Mouse (Mus musculus): ENCODE measurements around the gene Lmf2. TPM values are rescaled to one million over a fixed set of nuclear protein-coding genes. Genes with fewer than 3 reads are reported as not detected.

Gene Lmf2
- polyA plus RNA-seq, 1 experiment from 2014 or later = 47.8 TPM

GRCm38 (mm10) chr15:89384617-89385016, 29.2 kb upstream of the Lmf2 start, which contains the start of gene Klhdc7b:
Gene Klhdc7b (plus strand): TSS chr15:89384917.
- no peak within 1 kb of the TSS for H3K4me2 ChIP-seq (ENCODE audit: low read depth, low read length)
- H3K36me3 ChIP-seq (ENCODE audit: control insufficient read depth, insufficient read depth, low read length) = no peaks in the 10 kb centered on the region
- DNase-seq (ENCODE audit: low spot score) = no peak
- H3K27ac ChIP-seq (replicated peaks; ENCODE audit: low read depth, low read length) = no peak within 1 kb of the TSS
- no peak for ATAC-seq (ENCODE audit: low read depth)
- 77% methylated on average over 7 of the region's 7 CpGs for WGBS
- no peak within 1 kb of the TSS for H3K9ac ChIP-seq (ENCODE audit: low read depth, low read length)
- H3K4me3 ChIP-seq (ENCODE audit: low read depth, low read length) = no peak within 1 kb of the TSS
- H3K27me3 ChIP-seq (replicated peaks; ENCODE audit: control insufficient read depth, insufficient read depth, low read length) = peaks cover 16% of the 10 kb centered on the region
- no peaks in the 10 kb centered on the region for H3K4me1 ChIP-seq (ENCODE audit: control insufficient read depth, insufficient read depth, low read length)
- no peaks in the 10 kb centered on the region for H3K9me3 ChIP-seq (ENCODE audit: control insufficient read depth, low read length)

GRCm38 (mm10) chr15:89379429-89379828, 24.0 kb upstream of the Lmf2 start:
- no peak for DNase-seq (ENCODE audit: low spot score)
- Histone ChIP-seq H3K4me1 (ENCODE audit: control insufficient read depth, insufficient read depth, low read length) (peaks cover 13% of the 10 kb centered on the region; the same call in 1 of the 2 replicates), H3K27me3 (replicated peaks; ENCODE audit: control insufficient read depth, insufficient read depth, low read length) (peaks cover 59% of the 10 kb centered on the region), H3K27ac (replicated peaks; ENCODE audit: low read depth, low read length) (no peak overlapping the region), H3K4me2 (ENCODE audit: low read depth, low read length) (peak overlapping the region; percentile 71), H3K9me3 (ENCODE audit: control insufficient read depth, low read length) (no peaks in the 10 kb centered on the region), H3K4me3 (ENCODE audit: low read depth, low read length) (peak overlapping the region; percentile 39), H3K9ac (ENCODE audit: low read depth, low read length) (no peak overlapping the region), H3K36me3 (ENCODE audit: control insufficient read depth, insufficient read depth, low read length) (no peaks in the 10 kb centered on the region)
- no peak for ATAC-seq (ENCODE audit: low read depth)
- WGBS = 15% methylated on average over 10 of the region's 10 CpGs

- H3K4me3 ChIP-seq (ENCODE audit: low read depth, low read length) = peak within 1 kb of the TSS; percentile 39
- no peak for ATAC-seq (ENCODE audit: low read depth)
- no peak within 1 kb of the TSS for H3K27ac ChIP-seq (replicated peaks; ENCODE audit: low read depth, low read length)
- WGBS = under 1% methylated on average over 28 of the region's 33 CpGs
- H3K36me3 ChIP-seq (ENCODE audit: control insufficient read depth, insufficient read depth, low read length) = no peaks in the 10 kb centered on the region
- peak within 1 kb of the TSS; percentile 71 for H3K4me2 ChIP-seq (ENCODE audit: low read depth, low read length)
- peaks cover 17% of the 10 kb centered on the region; the same call in 1 of the 2 replicates for H3K4me1 ChIP-seq (ENCODE audit: control insufficient read depth, insufficient read depth, low read length)
- peak within 1 kb of the TSS; percentile 45 for H3K9ac ChIP-seq (ENCODE audit: low read depth, low read length)
- H3K9me3 ChIP-seq (ENCODE audit: control insufficient read depth, low read length) = no peaks in the 10 kb centered on the region
- peaks cover 59% of the 10 kb centered on the region for H3K27me3 ChIP-seq (replicated peaks; ENCODE audit: control insufficient read depth, insufficient read depth, low read length)
- DNase-seq (ENCODE audit: low spot score) = no peak
These were observed 23.5 kb upstream of the Lmf2 start, which contains the start of gene Odf3b for GRCm38 (mm10) chr15:89378831-89379401. Gene Odf3b (minus strand): TSS chr15:89379282.

GRCm38 (mm10) chr15:89377938-89378828, 22.7 kb upstream of the Lmf2 start:
- ATAC-seq (ENCODE audit: low read depth) = no peak
- no peaks in the 10 kb centered on the region for H3K36me3 ChIP-seq (ENCODE audit: control insufficient read depth, insufficient read depth, low read length)
- H3K4me3 ChIP-seq (ENCODE audit: low read depth, low read length) = peak overlapping the region; percentile 39
- 12% methylated on average over 34 of the region's 46 CpGs for WGBS
- peaks cover 17% of the 10 kb centered on the region; the same call in 1 of the 2 replicates for H3K4me1 ChIP-seq (ENCODE audit: control insufficient read depth, insufficient read depth, low read length)
- no peaks in the 10 kb centered on the region for H3K9me3 ChIP-seq (ENCODE audit: control insufficient read depth, low read length)
- no peak overlapping the region for H3K27ac ChIP-seq (replicated peaks; ENCODE audit: low read depth, low read length)
- no peak for DNase-seq (ENCODE audit: low spot score)
- peaks cover 59% of the 10 kb centered on the region for H3K27me3 ChIP-seq (replicated peaks; ENCODE audit: control insufficient read depth, insufficient read depth, low read length)
- H3K4me2 ChIP-seq (ENCODE audit: low read depth, low read length) = peak overlapping the region; percentile 71
- H3K9ac ChIP-seq (ENCODE audit: low read depth, low read length) = peak overlapping the region; percentile 45

GRCm38 (mm10) chr15:89377362-89377761, 21.9 kb upstream of the Lmf2 start:
- Histone ChIP-seq H3K4me1 (ENCODE audit: control insufficient read depth, insufficient read depth, low read length) (peaks cover 20% of the 10 kb centered on the region; the same call in 1 of the 2 replicates), H3K4me3 (ENCODE audit: low read depth, low read length) (no peak overlapping the region), H3K27ac (replicated peaks; ENCODE audit: low read depth, low read length) (no peak overlapping the region), H3K9me3 (ENCODE audit: control insufficient read depth, low read length) (no peaks in the 10 kb centered on the region), H3K9ac (ENCODE audit: low read depth, low read length) (no peak overlapping the region), H3K27me3 (replicated peaks; ENCODE audit: control insufficient read depth, insufficient read depth, low read length) (peaks cover 59% of the 10 kb centered on the region), H3K4me2 (ENCODE audit: low read depth, low read length) (no peak overlapping the region), H3K36me3 (ENCODE audit: control insufficient read depth, insufficient read depth, low read length) (peaks cover 4% of the 10 kb centered on the region)
- DNase-seq (ENCODE audit: low spot score) (no peak), ATAC-seq (ENCODE audit: low read depth) (no peak)
- WGBS = 6% methylated on average over 15 of the region's 18 CpGs

- Histone ChIP-seq H3K36me3 (ENCODE audit: control insufficient read depth, insufficient read depth, low read length) (peaks cover 8% of the 10 kb centered on the region), H3K9me3 (ENCODE audit: control insufficient read depth, low read length) (no peaks in the 10 kb centered on the region), H3K4me2 (ENCODE audit: low read depth, low read length) (no peak within 1 kb of the TSS), H3K9ac (ENCODE audit: low read depth, low read length) (no peak within 1 kb of the TSS), H3K27ac (replicated peaks; ENCODE audit: low read depth, low read length) (no peak within 1 kb of the TSS), H3K4me1 (ENCODE audit: control insufficient read depth, insufficient read depth, low read length) (peaks cover 20% of the 10 kb centered on the region; the same call in 1 of the 2 replicates), H3K4me3 (ENCODE audit: low read depth, low read length) (no peak within 1 kb of the TSS), H3K27me3 (replicated peaks; ENCODE audit: control insufficient read depth, insufficient read depth, low read length) (peaks cover 59% of the 10 kb centered on the region)
- 19% methylated on average over 16 of the region's 16 CpGs for WGBS
- ATAC-seq (ENCODE audit: low read depth) = no peak
- DNase-seq (ENCODE audit: low spot score) = no peak
These were observed 21.5 kb upstream of the Lmf2 start, which contains the start of gene Tymp for GRCm38 (mm10) chr15:89376957-89377356. Gene Tymp (minus strand): TSS chr15:89377039.

GRCm38 (mm10) chr15:89376040-89376439, 20.6 kb upstream of the Lmf2 start:
- H3K4me2 ChIP-seq (ENCODE audit: low read depth, low read length) = no peak overlapping the region
- H3K27me3 ChIP-seq (replicated peaks; ENCODE audit: control insufficient read depth, insufficient read depth, low read length) = peaks cover 58% of the 10 kb centered on the region
- H3K36me3 ChIP-seq (ENCODE audit: control insufficient read depth, insufficient read depth, low read length) = peaks cover 18% of the 10 kb centered on the region
- H3K9ac ChIP-seq (ENCODE audit: low read depth, low read length) = no peak overlapping the region
- WGBS = 88% methylated on average over 7 of the region's 7 CpGs
- H3K27ac ChIP-seq (replicated peaks; ENCODE audit: low read depth, low read length) = no peak overlapping the region
- no peaks in the 10 kb centered on the region for H3K9me3 ChIP-seq (ENCODE audit: control insufficient read depth, low read length)
- no peak overlapping the region for H3K4me3 ChIP-seq (ENCODE audit: low read depth, low read length)
- peaks cover 20% of the 10 kb centered on the region; the same call in 1 of the 2 replicates for H3K4me1 ChIP-seq (ENCODE audit: control insufficient read depth, insufficient read depth, low read length)
- DNase-seq (ENCODE audit: low spot score) = no peak
- no peak for ATAC-seq (ENCODE audit: low read depth)

- WGBS = 92% methylated on average over 17 of the region's 17 CpGs
- peaks cover 47% of the 10 kb centered on the region for H3K27me3 ChIP-seq (replicated peaks; ENCODE audit: control insufficient read depth, insufficient read depth, low read length)
- peaks cover 20% of the 10 kb centered on the region; the same call in 1 of the 2 replicates for H3K4me1 ChIP-seq (ENCODE audit: control insufficient read depth, insufficient read depth, low read length)
- H3K9me3 ChIP-seq (ENCODE audit: control insufficient read depth, low read length) = no peaks in the 10 kb centered on the region
- H3K4me2 ChIP-seq (ENCODE audit: low read depth, low read length) = peak overlapping the region; percentile 92; the same call in 1 of the 2 replicates
- no peak overlapping the region for H3K9ac ChIP-seq (ENCODE audit: low read depth, low read length)
- no peak overlapping the region for H3K4me3 ChIP-seq (ENCODE audit: low read depth, low read length)
- H3K36me3 ChIP-seq (ENCODE audit: control insufficient read depth, insufficient read depth, low read length) = peaks cover 28% of the 10 kb centered on the region
- H3K27ac ChIP-seq (replicated peaks; ENCODE audit: low read depth, low read length) = no peak overlapping the region
- DNase-seq (ENCODE audit: low spot score) = no peak
- ATAC-seq (ENCODE audit: low read depth) = no peak
These were observed 19.5 kb upstream of the Lmf2 start for GRCm38 (mm10) chr15:89374801-89375534.
